Mouse (Mus musculus): ENCODE results near the gene Oaz2. TPM values are rescaled to one million over a fixed set of nuclear protein-coding genes. Genes with fewer than 3 reads are reported as not detected.

The Oaz2 gene
- total RNA-seq, 2 experiments from 2014 or later, result 199 to 204 TPM

- no peak overlapping the region for H3K27ac ChIP-seq
- no peak for TF ChIP-seq CTCF (conservative IDR thresholded peaks at IDR 0.05)
- H3K4me3 ChIP-seq, result no peak overlapping the region
- DNase-seq (ENCODE audit: low spot score in 2 of 2), result no peak
Observed at GRCm38 (mm10) chr9:65718195-65718594, 50.4 kb downstream of the Oaz2 start.

- H3K4me3 ChIP-seq, result no peak overlapping the region
- DNase-seq (ENCODE audit: low spot score in 2 of 2), result no peak
- H3K27ac ChIP-seq, result no peak overlapping the region; the same call in 1 of the 2 replicates
- no peak for TF ChIP-seq CTCF (conservative IDR thresholded peaks at IDR 0.05)
Observed at GRCm38 (mm10) chr9:65721161-65721566, 53.4 kb downstream of the Oaz2 start.

GRCm38 (mm10) chr9:65724471-65725290 lies 56.9 kb downstream of the Oaz2 start:
- DNase-seq (ENCODE audit: low spot score in 2 of 2), result peak; percentile 26 to 40
- no peak for TF ChIP-seq CTCF (conservative IDR thresholded peaks at IDR 0.05)
- peak overlapping the region; percentile 84 for H3K27ac ChIP-seq
- H3K4me3 ChIP-seq, result no peak overlapping the region

- no peak overlapping the region for H3K4me3 ChIP-seq
- H3K27ac ChIP-seq, result peak overlapping the region; percentile 84
- TF ChIP-seq CTCF (conservative IDR thresholded peaks at IDR 0.05), result no peak
- DNase-seq (ENCODE audit: low spot score in 2 of 2), result no peak
Observed at GRCm38 (mm10) chr9:65725291-65725622, 57.5 kb downstream of the Oaz2 start.

GRCm38 (mm10) chr9:65726431-65726830 lies 58.6 kb downstream of the Oaz2 start:
- Histone ChIP-seq H3K4me3 (no peak overlapping the region), H3K27ac (peak overlapping the region; percentile 40; the same call in 1 of the 2 replicates)
- TF ChIP-seq CTCF (conservative IDR thresholded peaks at IDR 0.05), result no peak
- no peak for DNase-seq (ENCODE audit: low spot score in 2 of 2)

GRCm38 (mm10) chr9:65727491-65727890 lies 59.7 kb downstream of the Oaz2 start:
- TF ChIP-seq CTCF (conservative IDR thresholded peaks at IDR 0.05), result no peak
- H3K27ac ChIP-seq, result peak overlapping the region; percentile 40; the same call in 1 of the 2 replicates
- DNase-seq (ENCODE audit: low spot score in 2 of 2), result no peak
- H3K4me3 ChIP-seq, result no peak overlapping the region

- no peak for TF ChIP-seq CTCF (conservative IDR thresholded peaks at IDR 0.05)
- Histone ChIP-seq H3K4me3 (no peak overlapping the region), H3K27ac (no peak overlapping the region)
- DNase-seq (ENCODE audit: low spot score in 2 of 2), result no peak
Observed at GRCm38 (mm10) chr9:65728588-65728987, 60.8 kb downstream of the Oaz2 start.

- no peak overlapping the region for H3K27ac ChIP-seq
- no peak overlapping the region for H3K4me3 ChIP-seq
- no peak for TF ChIP-seq CTCF (conservative IDR thresholded peaks at IDR 0.05)
- DNase-seq (ENCODE audit: low spot score in 2 of 2), result no peak
Observed at GRCm38 (mm10) chr9:65734931-65735330, 67.1 kb downstream of the Oaz2 start.

Other genes with a start within 250 kb of the Oaz2 start
- gene Slc51b, start 245.0 kb upstream of the Oaz2 start, total RNA-seq (2021), result not detected
- gene Mtfmt, start 232.2 kb upstream of the Oaz2 start, total RNA-seq (2021), result 10 to 100 TPM; 18.5 to 20.3 TPM
- 10 to 100 TPM; 32.3 to 33.6 TPM for gene Spg21, start 207.1 kb upstream of the Oaz2 start, total RNA-seq (2021)
- 1 to 10 TPM; 4.8 to 5.0 TPM for gene Ankdd1a, start 147.8 kb upstream of the Oaz2 start, total RNA-seq (2021)
- 10 to 100 TPM; 12.0 to 14.5 TPM for gene Plekho2, start 88.0 kb upstream of the Oaz2 start, total RNA-seq (2021)
- under 1 TPM; 0.17 to 0.38 TPM for gene Pif1, start 80.8 kb upstream of the Oaz2 start, total RNA-seq (2021)
- gene Rbpms2, start 38.4 kb upstream of the Oaz2 start, total RNA-seq (2021), result 1 to 10 TPM; 2.1 to 2.8 TPM
- 10 to 100 TPM; 54.2 to 62.2 TPM for gene Zfp609, start 159.6 kb downstream of the Oaz2 start, total RNA-seq (2021)
- under 1 TPM; 0.64 to 0.97 TPM for gene Pclaf, start 222.2 kb downstream of the Oaz2 start, total RNA-seq (2021)
- 10 to 100 TPM; 39.0 to 41.2 TPM for gene Trip4, start 240.8 kb downstream of the Oaz2 start, total RNA-seq (2021)
- gene Csnk1g1, start 240.9 kb downstream of the Oaz2 start, total RNA-seq (2021), result 10 to 100 TPM; 41.6 to 44.0 TPM